Mouse (Mus musculus): ENCODE data around the gene Klrb1a.

Klrb1a gene

GRCm38 (mm10) chr6:128602026-128602425 is 21.3 kb downstream of the Klrb1a start:
- no peak for DNase-seq (ENCODE audit: low read depth, low spot score)

- no peak for DNase-seq (ENCODE audit: low read depth, low spot score)
These were observed 23.8 kb downstream of the Klrb1a start for GRCm38 (mm10) chr6:128599555-128599954.

GRCm38 (mm10) chr6:128598256-128599047 is 24.9 kb downstream of the Klrb1a start:
- no peak for DNase-seq (ENCODE audit: low read depth, low spot score)

GRCm38 (mm10) chr6:128597121-128597522 is 26.2 kb downstream of the Klrb1a start:
- DNase-seq (ENCODE audit: low read depth, low spot score), result peak; percentile 24

- DNase-seq (ENCODE audit: low read depth, low spot score), result no peak
These were observed 28.7 kb downstream of the Klrb1a start for GRCm38 (mm10) chr6:128594651-128595050.

- no peak for DNase-seq (ENCODE audit: low read depth, low spot score)
These were observed 33.9 kb downstream of the Klrb1a start for GRCm38 (mm10) chr6:128589426-128589825.

GRCm38 (mm10) chr6:128587619-128588018 is 35.7 kb downstream of the Klrb1a start:
- no peak for DNase-seq (ENCODE audit: low read depth, low spot score)

- DNase-seq (ENCODE audit: low read depth, low spot score), result no peak
These were observed 37.6 kb downstream of the Klrb1a start for GRCm38 (mm10) chr6:128585642-128586245.

- DNase-seq (ENCODE audit: low read depth, low spot score), result peak; percentile 18
These were observed 39.2 kb downstream of the Klrb1a start for GRCm38 (mm10) chr6:128584070-128584660.

GRCm38 (mm10) chr6:128581508-128581907 is 41.8 kb downstream of the Klrb1a start, which contains the start of gene A2ml1:
A2ml1 (minus strand) TSS chr6:128581608.
- DNase-seq (ENCODE audit: low read depth, low spot score), result peak; percentile 13

GRCm38 (mm10) chr6:128577301-128577700 is 46.0 kb downstream of the Klrb1a start:
- no peak for DNase-seq (ENCODE audit: low read depth, low spot score)

- no peak for DNase-seq (ENCODE audit: low read depth, low spot score)
These were observed 56.7 kb downstream of the Klrb1a start for GRCm38 (mm10) chr6:128566589-128566988.
